Mouse (Mus musculus) kidney, postnatal 4 days (tissue): ENCODE measurements around the gene Sclt1.

ENCODE experiments used
- DNase-seq, 2 experiments: peaks; one replicate each; pipeline ENCODE4 v3.0.0; 2021; ENCODE audit warnings: mixed read lengths in 2 of 2

Sclt1 gene

GRCm38 (mm10) chr3:41605601-41606329, 136.5 kb downstream of the Sclt1 start:
- DNase-seq, result no peak

DNA sequence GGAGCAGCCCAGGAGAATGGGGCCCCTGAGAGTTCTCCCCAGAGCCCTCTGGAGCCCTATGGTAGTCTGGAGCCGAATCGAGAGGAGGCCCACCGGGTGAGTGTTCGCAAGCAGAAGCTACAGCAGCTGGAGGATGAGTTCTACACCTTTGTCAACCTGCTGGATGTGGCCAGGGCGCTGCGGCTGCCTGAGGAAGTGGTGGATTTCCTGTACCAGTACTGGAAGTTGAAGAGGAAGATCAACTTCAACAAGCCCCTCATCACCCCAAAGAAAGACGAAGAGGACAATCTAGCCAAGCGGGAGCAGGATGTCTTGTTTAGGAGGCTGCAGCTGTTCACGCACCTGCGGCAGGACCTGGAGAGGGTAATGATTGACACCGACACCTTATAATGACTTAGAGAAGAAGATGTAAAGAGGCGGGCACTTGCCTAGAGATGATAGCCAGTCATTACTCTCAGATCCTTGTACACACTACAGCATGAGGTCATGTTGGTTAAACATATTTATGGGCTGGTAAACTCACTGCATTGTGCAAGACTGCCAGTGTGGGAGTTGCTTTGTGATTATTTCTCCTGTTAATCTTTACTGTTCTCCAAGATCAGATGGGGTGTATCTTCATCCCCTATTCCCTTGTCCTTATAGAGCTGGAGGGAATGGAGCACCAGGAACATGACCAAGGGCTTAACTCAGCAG, 137.5 kb downstream of the Sclt1 start:
- no peak for DNase-seq

- no peak for DNase-seq
These were observed 138.8 kb downstream of the Sclt1 start for GRCm38 (mm10) chr3:41603470-41604019.

DNA sequence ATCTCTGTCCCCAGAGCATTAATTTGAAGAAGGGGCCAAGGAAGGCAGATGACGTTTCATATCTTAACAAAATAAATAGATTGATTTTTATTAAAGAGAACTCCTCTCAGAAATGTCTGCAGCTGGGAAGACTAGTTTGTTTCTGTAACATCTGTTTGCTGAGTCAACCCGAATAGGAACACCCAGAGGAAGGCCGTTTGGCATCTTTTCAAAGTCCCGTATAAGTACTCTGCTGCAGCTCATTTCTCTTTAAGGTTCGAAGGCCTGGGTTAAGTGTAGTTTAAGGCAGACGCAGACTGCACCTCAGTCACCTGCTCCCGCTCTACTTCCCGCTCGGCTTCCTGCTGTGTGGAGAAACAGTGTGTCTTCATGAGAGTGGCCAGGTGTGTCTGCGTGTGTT, 139.4 kb downstream of the Sclt1 start:
- DNase-seq, result no peak

DNA sequence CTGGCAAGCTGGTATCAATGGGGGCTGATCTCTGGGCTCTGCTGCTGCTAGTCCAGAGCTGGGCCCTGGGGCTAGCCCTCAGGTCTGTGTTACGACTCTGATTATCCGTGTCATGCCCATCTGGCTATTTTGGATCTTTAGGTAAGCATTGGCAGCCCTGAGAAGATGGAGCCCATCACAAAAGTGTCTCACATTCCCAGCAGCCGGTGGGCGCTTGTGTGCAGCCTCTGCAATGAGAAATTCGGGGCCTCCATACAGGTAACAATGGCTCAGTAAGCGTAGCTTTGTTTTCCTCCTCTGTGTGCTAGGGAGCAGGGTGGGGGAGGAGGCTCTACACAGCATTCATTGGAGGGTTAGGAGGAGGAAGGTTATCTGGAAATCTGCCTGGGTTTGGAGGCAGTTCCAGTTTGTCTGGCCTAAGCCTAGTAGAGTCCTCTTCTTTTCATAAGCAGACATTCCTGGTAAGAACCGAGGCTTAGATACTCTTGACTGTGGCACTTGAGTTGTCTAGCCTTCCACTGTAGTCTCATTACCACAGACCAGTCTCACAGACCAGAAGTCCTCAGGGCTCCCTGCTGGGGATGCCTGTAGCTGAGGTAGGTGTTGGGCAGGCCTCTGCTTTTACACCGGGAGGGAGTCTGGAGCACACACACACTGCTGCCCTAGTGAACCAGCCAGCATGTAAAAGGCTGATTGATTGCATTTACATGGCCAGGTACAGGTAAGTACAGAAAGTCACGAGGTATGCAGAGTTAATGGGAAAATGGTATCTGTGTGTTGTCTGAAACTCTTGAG, 140.9 kb downstream of the Sclt1 start:
- no peak for DNase-seq

DNA sequence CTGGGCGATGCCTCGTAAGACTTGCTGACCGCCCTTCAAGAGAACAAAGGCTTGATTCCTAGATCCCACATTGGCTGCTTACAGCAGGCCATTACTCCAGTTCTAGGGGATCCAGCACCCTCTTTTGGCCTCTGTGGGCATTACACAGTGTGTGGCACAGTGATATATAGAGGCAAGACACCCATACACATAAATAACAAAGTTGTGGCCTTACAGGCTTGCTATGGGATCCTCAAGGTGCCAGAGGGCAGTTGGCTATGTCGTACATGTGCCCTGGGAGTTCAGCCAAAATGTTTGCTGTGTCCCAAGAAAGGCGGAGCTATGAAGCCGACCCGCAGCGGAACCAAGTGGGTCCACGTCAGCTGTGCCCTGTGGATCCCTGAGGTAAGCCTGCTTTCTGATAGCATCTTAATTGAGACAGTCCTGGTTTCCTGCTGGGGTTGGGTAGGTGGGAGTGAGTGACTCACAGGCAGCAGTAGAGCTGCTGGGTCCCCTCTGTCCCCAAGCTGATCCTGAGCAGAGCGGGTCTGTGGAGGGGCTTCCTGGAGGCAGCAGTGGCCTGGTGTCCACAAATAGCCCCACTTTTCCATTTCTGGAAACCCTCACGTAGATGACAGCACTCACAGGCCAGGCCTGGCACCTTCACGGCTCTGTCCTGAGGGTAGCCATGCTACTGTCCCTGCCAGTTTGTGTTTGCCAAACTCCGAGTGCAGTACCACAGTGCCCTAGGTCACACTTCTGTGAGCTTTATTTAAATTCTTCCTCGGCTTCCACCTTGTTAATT, 142.3 kb downstream of the Sclt1 start:
- DNase-seq, result peak; percentile 73 to 77

DNA sequence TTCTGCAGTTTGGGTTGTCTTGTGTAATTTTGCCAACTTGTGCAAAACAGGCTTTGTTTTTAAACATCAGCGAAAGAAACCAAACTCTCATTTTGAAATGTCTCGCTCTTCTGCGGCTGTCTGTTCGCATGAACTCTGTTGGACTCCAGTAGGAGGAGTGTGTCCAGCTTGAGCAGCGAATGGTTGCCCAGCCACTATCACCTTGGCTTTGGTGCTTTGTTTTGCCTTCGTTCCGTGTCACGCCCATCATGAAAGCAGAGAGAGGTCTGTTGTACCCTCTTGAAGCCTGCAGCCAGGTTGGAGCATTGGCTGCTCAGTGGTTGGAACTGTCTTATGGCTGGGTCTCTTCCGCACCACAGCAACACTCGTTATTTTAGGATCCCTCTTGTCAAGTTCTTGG, 143.1 kb downstream of the Sclt1 start:
- no peak for DNase-seq

GRCm38 (mm10) chr3:41598412-41598811, 143.9 kb downstream of the Sclt1 start:
- DNase-seq, result no peak

- no peak for DNase-seq
These were observed 145.3 kb downstream of the Sclt1 start for GRCm38 (mm10) chr3:41597036-41597435.

DNA sequence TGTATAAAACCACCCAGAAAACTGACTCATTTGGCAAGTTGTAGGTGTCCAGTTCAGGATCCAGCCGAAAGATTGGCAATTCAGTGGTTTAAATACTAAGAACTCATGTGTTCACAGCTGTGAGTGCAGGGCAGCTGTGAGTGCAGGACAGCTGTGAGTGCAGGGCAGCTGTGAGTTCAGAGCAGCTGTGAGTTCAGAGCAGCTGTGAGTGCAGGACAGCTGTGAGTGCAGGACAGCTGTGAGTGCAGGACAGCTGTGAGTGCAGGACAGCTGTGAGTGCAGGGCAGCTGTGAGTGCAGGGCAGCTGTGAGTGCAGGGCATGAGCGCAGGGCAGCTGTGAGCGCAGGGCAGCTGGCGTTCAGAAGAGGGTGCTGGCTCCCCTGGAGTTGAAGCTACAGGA, 147.3 kb downstream of the Sclt1 start:
- DNase-seq, result no peak

DNA sequence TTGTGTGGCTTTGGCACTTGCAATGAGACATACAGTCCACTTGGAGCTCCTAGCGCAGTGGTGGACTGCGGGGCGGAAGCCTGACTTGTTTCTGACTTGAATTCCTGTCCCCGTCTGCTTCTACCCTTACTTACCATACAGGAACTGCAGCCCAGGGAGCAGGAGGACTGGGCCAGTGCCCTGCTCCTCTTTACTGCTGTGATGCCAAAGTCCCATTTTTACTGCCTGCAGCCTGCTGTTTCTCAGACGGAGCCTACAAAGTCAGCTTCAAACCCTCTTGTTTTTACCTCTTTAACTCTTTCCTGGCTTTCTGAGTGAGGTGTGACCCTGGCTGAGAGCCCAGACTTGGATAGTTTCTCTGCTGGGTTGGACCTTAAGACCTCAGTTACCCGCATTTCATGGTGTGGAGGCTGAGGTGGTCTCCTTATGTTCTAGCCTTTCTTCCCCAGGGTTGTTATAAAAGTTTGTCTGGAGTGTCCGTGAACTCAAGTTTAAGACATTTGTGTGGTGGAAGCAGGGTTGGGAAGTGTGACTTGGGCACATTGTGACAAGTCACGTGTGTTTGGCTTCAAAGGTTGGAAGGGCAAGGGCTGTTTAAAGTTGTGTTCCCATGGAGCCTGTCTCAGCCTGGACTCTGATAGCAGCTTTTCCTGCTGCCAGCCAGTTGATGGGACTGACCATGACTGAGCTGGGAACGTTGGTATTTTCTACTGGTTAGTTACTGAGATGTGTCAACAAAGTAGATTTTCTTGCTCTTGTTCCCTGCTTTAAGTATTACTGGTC, 148.0 kb downstream of the Sclt1 start:
- no peak for DNase-seq

DNA sequence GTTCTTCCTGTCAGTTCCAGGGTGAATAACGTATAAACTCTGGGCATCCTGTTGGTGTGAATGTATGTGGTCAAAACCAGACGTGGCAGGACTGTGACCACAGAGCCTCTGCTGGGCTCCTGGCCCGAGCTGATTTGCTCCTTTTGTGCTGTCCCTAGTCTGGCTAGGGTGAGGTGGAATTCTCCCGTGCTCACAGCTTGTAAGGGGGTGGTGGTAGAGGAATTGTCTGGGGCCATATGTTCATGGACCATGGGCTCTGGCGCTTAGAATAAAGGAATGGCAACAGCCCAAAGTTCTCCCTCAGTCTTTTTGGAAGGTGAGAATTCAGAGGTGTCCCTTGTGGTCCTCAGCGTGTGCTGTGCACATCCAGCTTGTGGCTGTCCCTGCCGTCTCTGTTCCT, 149.5 kb downstream of the Sclt1 start:
- no peak for DNase-seq

GRCm38 (mm10) chr3:41591651-41592170, 150.6 kb downstream of the Sclt1 start:
- DNase-seq, result no peak

- DNase-seq, result peak in 1 of 2 experiments; percentile 59
These were observed 151.4 kb downstream of the Sclt1 start for GRCm38 (mm10) chr3:41590695-41591559.

GRCm38 (mm10) chr3:41589988-41590387, 152.3 kb downstream of the Sclt1 start:
- DNase-seq, result no peak

DNA sequence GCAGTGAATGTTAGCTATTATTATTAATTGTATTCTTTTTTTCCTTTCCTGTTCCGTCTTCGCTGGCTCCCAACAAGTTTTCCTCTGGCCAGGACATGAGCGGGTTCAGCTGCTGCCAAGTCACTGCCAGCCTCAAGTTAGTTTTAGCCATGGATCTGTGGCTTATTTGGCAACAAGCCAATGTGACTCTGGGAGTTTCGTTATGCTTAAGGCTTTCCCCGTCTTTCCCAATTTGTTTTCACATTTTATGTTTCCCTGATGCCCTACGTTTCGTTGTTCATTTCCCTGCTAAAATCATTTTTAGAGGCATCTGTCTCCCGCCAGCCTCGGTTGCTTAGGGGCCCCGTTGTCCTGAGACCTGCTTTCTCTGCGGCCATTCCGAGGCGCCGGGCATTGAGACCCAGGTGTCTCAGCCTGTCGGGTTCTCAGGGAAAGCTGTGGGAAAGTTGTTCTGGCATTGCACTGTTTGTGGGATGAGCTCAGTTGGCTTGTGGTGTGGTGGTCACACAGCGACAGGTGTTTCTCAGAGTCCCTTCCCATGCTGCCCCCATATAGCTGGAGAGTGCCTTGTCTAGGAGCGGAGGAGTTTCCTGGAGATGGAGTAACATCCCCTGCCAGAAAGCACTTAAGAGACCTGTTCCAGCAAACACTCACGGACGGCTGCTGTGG, 152.9 kb downstream of the Sclt1 start:
- DNase-seq, result no peak

- DNase-seq, result no peak
These were observed 153.8 kb downstream of the Sclt1 start for GRCm38 (mm10) chr3:41588495-41588894.

DNA sequence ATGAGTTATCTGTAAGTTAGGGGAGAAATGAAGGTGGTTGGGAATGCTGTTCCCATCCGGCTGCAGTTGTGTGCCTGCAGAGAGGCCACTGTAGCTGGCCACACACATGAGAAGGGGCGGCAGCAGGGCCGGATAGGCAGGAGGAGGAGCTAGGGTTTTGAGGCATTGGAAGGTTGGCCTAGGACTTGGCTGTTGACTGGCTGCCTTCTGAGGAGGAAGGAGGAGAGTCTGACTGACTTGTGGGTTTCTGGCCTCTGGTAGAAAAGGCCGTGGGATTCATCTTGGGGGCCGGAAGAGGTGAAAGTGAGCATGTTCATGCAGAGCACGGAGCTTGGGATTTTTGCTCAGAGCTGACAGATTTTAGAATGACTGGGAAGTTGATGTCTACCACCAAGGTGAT, 154.7 kb downstream of the Sclt1 start:
- peak; percentile 41 to 56 for DNase-seq

- DNase-seq, result no peak
These were observed 155.4 kb downstream of the Sclt1 start for GRCm38 (mm10) chr3:41586917-41587316.

- no peak for DNase-seq
These were observed 156.0 kb downstream of the Sclt1 start for GRCm38 (mm10) chr3:41586330-41586729.
